Mouse (Mus musculus) midbrain, embryonic 10.5 days (tissue): ENCODE results near the gene Aqp3. TPM values are rescaled to one million over a fixed set of nuclear protein-coding genes. Genes with fewer than 3 reads are reported as not detected.

ENCODE experiments used
- DNase-seq: peaks from one replicate; pipeline ENCODE4 v3.0.0-alpha.2; 2017; ENCODE audit warnings: low spot score
- H3K27ac ChIP-seq: fragments of 300-500 bp; sonication (generic); replicated peaks from 2 replicates; pipeline ENCODE4 v1.5.1; 2016; ENCODE audit warnings: mild to moderate bottlenecking
- H3K27me3 ChIP-seq: fragments of 300-500 bp; sonication (generic); 2 replicates; pipeline ENCODE4 v1.6.1; 2016; ENCODE audit warnings: low read depth, mild to moderate bottlenecking; ENCODE audit not compliant: poor library complexity, severe bottlenecking
- H3K36me3 ChIP-seq: fragments of 300-500 bp; sonication (generic); 2 replicates; pipeline ENCODE4 v1.6.1; 2016; ENCODE audit warnings: mild to moderate bottlenecking, moderate library complexity
- H3K4me1 ChIP-seq: fragments of 300-500 bp; sonication (generic); 2 replicates; pipeline ENCODE4 v1.6.1; 2016
- H3K4me3 ChIP-seq: fragments of 300-500 bp; sonication (generic); 2 replicates; pipeline ENCODE4 v1.5.1; 2016; ENCODE audit warnings: mild to moderate bottlenecking, moderate library complexity
- H3K9me3 ChIP-seq: fragments of 300-500 bp; sonication (generic); replicated peaks from 2 replicates; pipeline ENCODE4 v1.6.1; 2016; ENCODE audit warnings: mild to moderate bottlenecking
- WGBS: fragments of 180-500 bp; shearing (Covaris S2); methylation state at CpG from one replicate; pipeline ENCODE4 v1.1.7; 2016; 5-methylcytosine and 5-hydroxymethylcytosine counted together
- polyA plus RNA-seq: library from polyadenylated mRNA; unstranded; fragments of >200 nt; fragmentation: Nextera tagmentation; extraction: Ambion mirVana; gene quantifications from 2 replicates; pipeline ENCODE4 v1.2.1, GENCODE M21; 2016

Aqp3 gene
- polyA plus RNA-seq, 1 experiment from 2014 or later: 5.0 TPM

DNA sequence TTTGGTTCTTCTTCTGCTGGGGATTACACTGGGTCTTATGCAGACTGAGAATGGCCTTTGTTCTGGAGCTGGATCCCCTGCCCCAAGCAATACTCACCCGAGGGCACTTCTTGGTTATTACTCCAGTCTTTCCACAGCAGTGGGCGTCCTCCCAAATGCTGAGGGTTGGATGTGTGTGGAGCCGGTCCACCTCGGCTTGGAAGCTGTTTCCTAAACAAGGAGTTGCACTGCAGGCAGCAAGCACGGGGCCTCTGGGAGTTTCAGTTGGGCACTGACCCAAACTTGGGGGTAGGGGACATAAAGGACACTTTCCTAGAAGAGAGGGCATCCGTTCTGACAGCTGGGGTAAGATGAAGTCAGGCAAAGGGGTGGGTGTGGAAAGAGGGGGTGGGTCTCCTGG, 23.5 kb downstream of the Aqp3 start:
- H3K4me3 ChIP-seq: no peak overlapping the region
- 83% methylated on average over 6 of the region's 6 CpGs for WGBS
- H3K9me3 ChIP-seq: no peaks in the 10 kb centered on the region
- H3K27me3 ChIP-seq: no peaks in the 10 kb centered on the region
- no peak overlapping the region for H3K27ac ChIP-seq
- no peaks in the 10 kb centered on the region for H3K36me3 ChIP-seq
- H3K4me1 ChIP-seq: no peaks in the 10 kb centered on the region
- DNase-seq: no peak

DNA sequence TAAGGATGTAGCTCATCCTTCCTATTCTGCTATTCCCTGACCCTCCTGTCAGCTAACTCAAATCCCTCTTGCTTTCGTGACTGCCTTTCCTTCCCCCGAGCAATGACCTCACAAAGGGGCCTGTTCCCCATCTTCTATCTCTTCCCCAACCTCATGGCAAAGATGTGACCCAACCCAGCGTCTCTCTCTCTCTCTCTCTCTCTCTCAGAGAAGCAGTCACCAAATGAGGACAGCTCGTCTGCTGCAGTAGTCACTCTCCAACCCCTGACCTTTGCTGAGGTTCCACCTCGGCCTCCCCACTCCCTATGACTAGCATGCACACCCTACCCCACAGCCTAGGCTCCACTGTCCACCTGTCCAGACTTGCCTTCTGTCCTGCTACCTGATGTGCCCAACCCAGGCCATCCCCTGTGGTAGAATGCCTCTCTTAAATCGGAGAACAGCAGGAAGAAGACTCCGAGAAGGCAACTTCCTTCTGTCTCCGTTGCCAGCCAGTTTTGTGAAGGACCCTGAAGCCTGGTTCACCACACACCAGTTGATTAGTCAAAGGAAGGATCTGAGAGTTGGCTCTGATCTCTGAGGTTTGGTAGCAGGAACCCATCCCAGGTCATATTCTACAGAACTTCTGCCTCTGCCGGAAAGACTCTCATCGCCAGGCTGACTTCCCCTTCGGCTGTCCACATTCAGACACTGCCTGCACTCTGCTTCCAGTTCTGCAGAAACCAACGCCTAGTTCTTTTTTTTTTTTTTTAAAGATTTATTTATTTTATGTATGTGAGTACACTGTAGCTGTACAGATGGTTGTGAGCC, 24.8 kb downstream of the Aqp3 start:
- WGBS: 87% methylated on average over 12 of the region's 12 CpGs

DNA sequence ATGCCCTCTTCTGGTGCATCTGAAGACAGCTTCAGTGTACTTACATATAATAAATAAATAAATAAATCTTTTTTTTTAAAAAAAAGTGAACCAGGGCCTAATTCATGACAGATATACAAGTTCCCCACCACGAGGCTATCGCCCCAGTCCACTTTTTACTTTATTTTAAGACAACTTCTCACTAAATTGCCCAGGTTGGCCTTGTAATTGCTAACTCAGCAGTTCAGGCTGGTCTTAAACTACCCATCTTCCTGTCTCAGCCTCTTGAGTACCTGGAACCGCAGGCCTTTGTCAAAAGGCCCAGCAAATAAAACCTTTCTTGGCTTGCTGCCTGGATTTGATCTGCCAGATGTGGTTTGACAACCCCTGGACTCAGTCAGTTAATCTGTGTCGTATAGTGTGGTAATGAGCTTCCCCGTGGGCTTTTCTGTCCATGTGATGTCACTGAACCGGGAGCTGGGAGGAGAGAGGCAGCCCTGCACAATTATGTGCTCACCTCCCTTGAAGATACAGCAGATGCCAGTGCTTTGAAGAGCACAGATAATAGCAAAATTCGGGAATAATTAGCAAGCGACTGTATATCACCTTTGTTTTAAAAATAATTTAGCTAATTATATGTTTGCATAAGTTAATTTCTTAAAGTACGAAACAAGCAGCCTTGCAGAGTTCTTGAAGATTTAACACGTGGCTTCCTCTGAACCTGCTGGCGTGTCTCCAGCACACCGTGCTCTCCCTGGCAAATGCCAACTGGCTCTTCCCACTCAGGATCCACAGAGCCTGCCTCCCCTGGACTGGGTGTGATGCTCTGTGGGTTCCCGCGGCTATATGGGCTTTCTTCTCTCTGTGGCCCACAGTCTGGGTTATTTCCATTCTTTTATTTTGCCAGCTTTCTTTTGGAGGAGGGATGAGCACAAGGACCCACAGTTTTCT, 26.2 kb downstream of the Aqp3 start:
- no peaks in the 10 kb centered on the region for H3K4me1 ChIP-seq
- 88% methylated on average over 14 of the region's 14 CpGs for WGBS
- H3K36me3 ChIP-seq: no peaks in the 10 kb centered on the region

More for the DNA sequence above, 24.8 kb downstream of the Aqp3 start:
- Histone ChIP-seq H3K9me3 (no peaks in the 10 kb centered on the region), H3K4me1 (no peaks in the 10 kb centered on the region), H3K4me3 (no peak overlapping the region), H3K27ac (no peak overlapping the region), H3K27me3 (no peaks in the 10 kb centered on the region), H3K36me3 (no peaks in the 10 kb centered on the region)
- DNase-seq: no peak

DNA sequence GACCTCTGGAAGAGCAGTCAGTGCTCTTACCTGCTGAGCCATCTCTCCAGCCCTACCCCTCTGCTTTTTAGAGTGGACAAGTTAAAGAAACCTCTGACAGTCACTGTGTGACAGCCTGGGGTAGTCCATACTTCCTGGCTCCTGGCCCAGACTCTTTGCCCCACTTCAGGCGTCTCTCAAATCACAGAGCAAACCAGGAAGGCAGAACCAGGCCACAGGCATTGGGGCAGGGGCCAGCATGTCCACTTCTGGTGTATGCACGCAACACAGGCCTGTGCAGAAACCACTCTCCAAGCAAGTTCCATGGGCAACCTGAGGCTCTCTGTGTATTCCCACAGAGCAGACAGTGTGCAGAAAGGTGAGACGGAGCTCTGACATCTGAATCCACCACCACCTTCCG, 32.8 kb downstream of the Aqp3 start:
- Histone ChIP-seq H3K27me3 (no peaks in the 10 kb centered on the region), H3K9me3 (no peaks in the 10 kb centered on the region), H3K27ac (no peak overlapping the region), H3K4me1 (peaks cover 6% of the 10 kb centered on the region), H3K4me3 (no peak overlapping the region), H3K36me3 (no peaks in the 10 kb centered on the region)
- no peak for DNase-seq
- 94% methylated on average over 4 of the region's 4 CpGs for WGBS

More for the DNA sequence above, 26.2 kb downstream of the Aqp3 start:
- H3K27me3 ChIP-seq: no peaks in the 10 kb centered on the region
- DNase-seq: no peak
- no peak overlapping the region for H3K27ac ChIP-seq
- H3K4me3 ChIP-seq: no peak overlapping the region
- H3K9me3 ChIP-seq: no peaks in the 10 kb centered on the region

DNA sequence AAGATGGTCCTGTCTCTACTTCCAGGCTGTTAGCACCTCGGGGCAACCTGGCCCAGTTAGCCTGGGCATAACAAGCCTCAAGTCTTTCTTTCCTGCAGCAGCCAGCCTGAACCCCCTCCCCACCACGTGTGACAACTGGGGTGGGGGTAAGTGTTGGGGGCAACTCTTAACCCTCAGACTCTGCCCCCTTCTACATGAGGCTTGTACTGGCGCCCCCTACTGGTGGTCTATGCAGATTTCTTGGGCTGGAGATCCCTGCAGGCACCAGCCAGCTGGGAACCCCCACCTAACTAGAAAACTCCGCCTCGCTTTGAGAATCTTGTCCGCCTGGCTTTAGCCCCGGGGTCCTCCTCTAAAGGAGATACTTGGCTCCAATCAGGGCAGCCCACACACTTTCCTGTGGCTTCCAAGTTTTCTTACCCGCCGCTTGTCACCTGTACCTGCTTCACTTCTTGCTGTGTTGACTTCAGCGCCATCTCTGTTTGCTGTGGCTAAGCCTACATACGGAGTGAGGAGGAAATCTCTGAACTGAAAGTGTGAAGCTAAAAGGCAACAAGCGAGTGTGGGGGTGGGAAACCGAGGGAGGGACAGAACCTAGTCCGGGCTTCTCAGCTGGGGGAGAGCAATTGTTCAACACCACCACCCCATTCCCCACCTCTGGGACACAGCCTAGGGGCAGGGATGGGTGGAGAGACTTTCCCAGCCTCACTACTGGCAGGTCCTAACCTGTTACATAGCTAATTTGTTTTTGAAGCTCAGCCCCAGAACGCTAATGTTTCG, 33.9 kb downstream of the Aqp3 start:
- H3K9me3 ChIP-seq: no peaks in the 10 kb centered on the region
- no peaks in the 10 kb centered on the region for H3K27me3 ChIP-seq
- H3K36me3 ChIP-seq: no peaks in the 10 kb centered on the region
- peaks cover 6% of the 10 kb centered on the region for H3K4me1 ChIP-seq
- 20% methylated on average over 16 of the region's 16 CpGs for WGBS
- H3K27ac ChIP-seq: no peak overlapping the region
- H3K4me3 ChIP-seq: no peak overlapping the region
- DNase-seq: peak; percentile 26

DNA sequence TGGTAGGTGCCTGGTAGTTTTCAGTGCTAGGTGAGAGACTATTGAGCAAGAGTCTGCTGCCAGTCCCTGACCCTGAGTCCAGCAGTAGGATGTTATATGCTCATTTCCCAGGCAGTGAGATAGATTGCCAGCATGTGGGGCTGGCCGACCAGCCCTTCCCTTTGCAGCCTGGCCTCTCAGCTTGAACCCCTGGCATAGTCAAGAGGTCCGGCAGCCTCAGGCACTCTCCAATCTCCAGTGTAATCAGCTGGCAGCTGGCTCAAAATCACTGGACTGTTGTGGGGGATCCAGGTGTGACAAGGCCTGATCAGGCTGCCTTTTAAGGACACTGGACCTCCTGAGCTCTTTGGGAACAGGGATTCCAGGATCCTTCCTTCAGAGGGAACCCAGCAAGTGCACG, 34.6 kb downstream of the Aqp3 start:
- Histone ChIP-seq H3K27me3 (no peaks in the 10 kb centered on the region), H3K27ac (no peak overlapping the region), H3K9me3 (no peaks in the 10 kb centered on the region), H3K4me3 (no peak overlapping the region), H3K36me3 (no peaks in the 10 kb centered on the region), H3K4me1 (peaks cover 6% of the 10 kb centered on the region)
- no peak for DNase-seq
- 70% methylated on average over 3 of the region's 3 CpGs for WGBS

DNA sequence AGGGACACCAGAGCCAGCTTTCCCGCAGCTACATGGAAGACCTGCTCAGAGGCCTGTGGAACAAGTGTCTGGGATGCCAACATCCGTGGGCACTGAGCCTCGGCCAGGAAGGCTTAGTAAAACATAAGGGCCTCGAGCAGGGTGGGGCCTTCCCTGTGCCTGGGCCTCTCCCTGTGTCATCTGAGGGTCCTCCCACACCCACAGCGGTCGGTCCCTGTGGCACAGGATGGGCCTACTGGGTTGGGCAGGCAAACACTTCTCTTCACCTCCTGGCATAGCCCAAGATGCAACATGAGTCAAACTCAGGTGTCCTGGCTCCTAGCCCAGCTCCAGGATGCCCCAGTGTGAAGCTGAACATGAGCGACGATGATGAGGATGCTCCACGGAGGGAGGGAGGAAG, 40.6 kb downstream of the Aqp3 start:
- no peak for DNase-seq
- Histone ChIP-seq H3K4me1 (no peaks in the 10 kb centered on the region; the same call in 1 of the 2 replicates), H3K36me3 (no peaks in the 10 kb centered on the region), H3K9me3 (no peaks in the 10 kb centered on the region), H3K27me3 (no peaks in the 10 kb centered on the region), H3K27ac (no peak overlapping the region), H3K4me3 (no peak overlapping the region)
- WGBS: 77% methylated on average over 8 of the region's 9 CpGs

DNA sequence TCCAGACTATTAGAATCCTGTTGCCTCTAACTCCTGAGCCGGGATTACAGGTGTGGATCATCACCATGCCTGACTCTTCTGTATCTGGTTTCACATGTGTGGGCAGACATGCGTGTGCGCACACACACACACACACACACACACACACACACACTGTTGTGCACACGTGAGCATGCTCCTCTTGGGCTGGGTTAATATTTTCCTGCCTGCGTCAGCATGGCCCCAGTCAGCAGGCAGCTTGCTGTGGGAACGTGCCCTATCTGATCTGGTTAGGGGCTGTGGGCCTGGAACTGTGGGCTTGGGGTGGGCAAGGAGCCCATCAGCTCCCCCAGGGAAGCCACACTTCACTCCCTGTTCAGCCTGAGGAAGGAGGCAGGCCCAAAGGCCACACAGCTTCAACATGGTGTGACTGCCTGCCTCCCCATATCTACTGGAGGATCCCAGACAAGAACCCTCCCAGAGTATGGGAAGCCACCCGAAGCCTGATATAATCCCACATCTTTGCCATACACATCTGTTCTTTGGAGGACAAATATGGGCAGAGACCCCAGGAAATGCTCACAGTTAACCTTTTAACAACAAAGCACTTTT, 41.1 kb downstream of the Aqp3 start:
- 70% methylated on average over 7 of the region's 7 CpGs for WGBS
- DNase-seq: no peak

DNA sequence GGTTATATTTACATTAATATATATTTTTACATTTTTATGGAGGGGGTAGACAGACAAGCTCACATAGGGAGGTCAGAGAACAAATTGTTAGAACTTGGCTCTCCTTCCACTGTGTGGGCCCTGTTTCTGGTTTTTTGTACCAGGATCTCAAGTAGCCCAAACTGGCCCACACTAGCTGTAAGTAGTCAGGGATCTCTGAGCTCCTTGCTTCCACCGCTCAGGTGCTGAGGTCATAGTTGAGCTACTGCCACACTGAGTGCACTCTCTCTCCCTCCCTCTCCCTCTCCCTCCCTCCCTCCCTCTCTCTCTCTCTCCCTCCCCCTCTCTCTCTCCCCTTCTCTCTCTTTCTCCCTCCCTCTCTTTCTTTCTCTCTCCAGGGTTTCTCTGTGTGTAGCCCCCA, 41.7 kb downstream of the Aqp3 start:
- H3K4me3 ChIP-seq: no peak overlapping the region
- WGBS: 44% methylated on average over 1 of the region's 1 CpGs
- no peaks in the 10 kb centered on the region; the same call in 1 of the 2 replicates for H3K4me1 ChIP-seq
- no peaks in the 10 kb centered on the region for H3K9me3 ChIP-seq
- no peak overlapping the region for H3K27ac ChIP-seq
- H3K27me3 ChIP-seq: no peaks in the 10 kb centered on the region
- no peaks in the 10 kb centered on the region for H3K36me3 ChIP-seq
- DNase-seq: no peak

More for the DNA sequence above, 41.1 kb downstream of the Aqp3 start:
- Histone ChIP-seq H3K36me3 (no peaks in the 10 kb centered on the region), H3K4me3 (no peak overlapping the region), H3K27me3 (no peaks in the 10 kb centered on the region), H3K9me3 (no peaks in the 10 kb centered on the region), H3K27ac (no peak overlapping the region; the same call in 1 of the 2 replicates), H3K4me1 (no peaks in the 10 kb centered on the region; the same call in 1 of the 2 replicates)

DNA sequence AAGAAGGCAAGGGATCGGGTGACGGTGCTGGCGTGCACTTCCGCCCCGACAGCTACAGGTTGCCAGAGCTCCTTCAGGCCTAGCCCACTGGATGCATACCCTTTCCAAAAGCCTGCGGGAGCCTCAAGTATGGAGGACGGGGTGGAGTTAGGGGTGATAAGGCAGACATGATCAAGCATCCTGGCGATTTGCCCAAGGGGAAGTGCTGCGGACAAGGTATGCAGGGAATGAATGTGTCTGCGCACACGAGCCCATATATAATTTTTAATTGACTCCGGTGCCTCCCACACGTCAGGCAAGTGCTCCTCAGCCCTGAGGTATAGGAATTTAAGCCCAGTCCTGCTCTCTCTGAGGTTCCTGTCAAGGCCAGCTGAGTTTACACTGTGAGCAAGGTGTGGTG, 42.9 kb downstream of the Aqp3 start:
- peaks cover 6% of the 10 kb centered on the region for H3K4me1 ChIP-seq
- H3K27me3 ChIP-seq: no peaks in the 10 kb centered on the region
- no peak overlapping the region for H3K4me3 ChIP-seq
- no peaks in the 10 kb centered on the region for H3K9me3 ChIP-seq
- 83% methylated on average over 13 of the region's 13 CpGs for WGBS
- no peak overlapping the region for H3K27ac ChIP-seq
- H3K36me3 ChIP-seq: no peaks in the 10 kb centered on the region
- no peak for DNase-seq

DNA sequence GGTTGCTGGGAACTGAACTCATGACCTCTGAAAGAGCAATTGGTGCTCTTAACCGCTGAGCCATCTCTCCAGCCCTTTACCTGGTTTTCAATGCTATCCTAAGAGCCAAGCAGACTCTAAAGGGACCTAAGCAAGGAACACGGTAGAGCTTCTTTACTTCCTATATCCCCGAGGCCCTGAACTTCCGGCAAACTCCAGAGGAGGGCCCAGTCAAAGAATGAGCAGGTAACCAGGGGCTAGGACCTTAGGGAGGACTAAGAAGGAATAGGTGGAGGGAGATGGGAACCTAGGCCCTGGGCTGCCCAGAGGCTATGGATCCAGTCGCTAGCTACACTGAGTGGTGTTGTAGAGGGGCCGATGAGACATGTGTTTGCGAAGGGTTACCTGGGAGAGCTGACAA, 46.2 kb downstream of the Aqp3 start:
- H3K27me3 ChIP-seq: no peaks in the 10 kb centered on the region

More for the DNA sequence above, 46.2 kb downstream of the Aqp3 start:
- H3K4me3 ChIP-seq: no peak overlapping the region
- DNase-seq: no peak
- H3K9me3 ChIP-seq: no peaks in the 10 kb centered on the region
- H3K36me3 ChIP-seq: no peaks in the 10 kb centered on the region
- H3K27ac ChIP-seq: no peak overlapping the region
- peaks cover 6% of the 10 kb centered on the region for H3K4me1 ChIP-seq
- 79% methylated on average over 7 of the region's 7 CpGs for WGBS
